15 mouse cellular contexts compared by ENCODE assay signal in genomic region chr5:124912946-124913933, GRCm38 (mm10). TPM values are rescaled to one million over a fixed set of nuclear protein-coding genes. Genes with fewer than 3 reads are reported as not detected.
DNase-seq lines count a peak whose midpoint lies in the region; ATAC-seq and TF ChIP-seq lines count a peak whose summit lies in the region.
"Had no signal": no experiment of that assay in that cellular context is flagged by ENCODE, and none has a peak within 500 bp of the region (broad histone marks: within the 10 kb centered on the region; RNA-seq: fewer than 3 reads in every experiment).

No protein-coding gene starts in this region.

- H3K9ac ChIP-seq in limb, embryonic 14.5 days (ENCODE audit: low read depth, low read length, severe bottlenecking): no peak overlapping the region
- no peak overlapping the region for H3K9ac ChIP-seq in hindbrain, embryonic 13.5 days
- no peak overlapping the region for H3K9ac ChIP-seq in midbrain, embryonic 14.5 days (replicated peaks; ENCODE audit: low read length)
- H3K9ac ChIP-seq: heart, embryonic 15.5 days; liver, embryonic 14.5 days had no signal

- no peak for ATAC-seq in limb, embryonic 14.5 days (ENCODE audit: low FRiP score, low read depth)
- ATAC-seq in hindbrain, embryonic 13.5 days (ENCODE audit: low FRiP score): no peak
- ATAC-seq in midbrain, embryonic 14.5 days (ENCODE audit: low FRiP score, low TSS enrichment): no peak; the same call in 1 of the 2 replicates
- ATAC-seq in monocyte, adult 5-6 weeks (replicated peaks; ENCODE audit: insufficient number of reproducible peaks, low FRiP score, low TSS enrichment, poor library complexity, severe bottlenecking): no peak

- H3K4me1 ChIP-seq in limb, embryonic 14.5 days (ENCODE audit: control insufficient read depth, insufficient read depth, low read length): 0 out of 2 replicates have a peak, but pooled peaks cover 7% of the 10 kb centered on the region
- H3K4me1 ChIP-seq in limb, embryonic 10.5 days: no peaks in the 10 kb centered on the region
- H3K4me1 ChIP-seq in hindbrain, embryonic 13.5 days (replicated peaks): peaks cover 19% of the 10 kb centered on the region
- peaks cover 16% of the 10 kb centered on the region; the same call in 1 of the 2 replicates for H3K4me1 ChIP-seq in midbrain, embryonic 14.5 days (ENCODE audit: control insufficient read depth, insufficient read depth, low read length)

- no peaks in the 10 kb centered on the region for H3K27me3 ChIP-seq in limb, embryonic 14.5 days (ENCODE audit: control insufficient read depth, insufficient read depth, low read length)
- no peaks in the 10 kb centered on the region for H3K27me3 ChIP-seq in limb, embryonic 10.5 days (ENCODE audit: low read depth, poor library complexity, severe bottlenecking)
- no peaks in the 10 kb centered on the region for H3K27me3 ChIP-seq in hindbrain, embryonic 13.5 days
- no peaks in the 10 kb centered on the region for H3K27me3 ChIP-seq in midbrain, embryonic 14.5 days (ENCODE audit: control insufficient read depth, insufficient read depth, low read length)

- H3K27ac ChIP-seq in limb, embryonic 14.5 days (replicated peaks; ENCODE audit: low read depth, low read length): 0 out of 2 replicates have a peak overlapping the region, but pooled peaks have one; percentile 28
- no peak overlapping the region for H3K27ac ChIP-seq in limb, embryonic 10.5 days
- H3K27ac ChIP-seq in hindbrain, embryonic 13.5 days: peak overlapping the region; percentile 64
- peak overlapping the region; percentile 60 for H3K27ac ChIP-seq in midbrain, embryonic 14.5 days (replicated peaks; ENCODE audit: low read depth, low read length)
- H3K27ac ChIP-seq: heart, embryonic 15.5 days; kidney, postnatal 0 days; liver, embryonic 14.5 days had no signal

- H3K4me2 ChIP-seq in limb, embryonic 14.5 days (replicated peaks; ENCODE audit: low read depth, low read length, severe bottlenecking): no peak overlapping the region
- H3K4me2 ChIP-seq in hindbrain, embryonic 13.5 days: no peak overlapping the region
- no peak overlapping the region for H3K4me2 ChIP-seq in midbrain, embryonic 14.5 days (ENCODE audit: low read length)
- H3K4me2 ChIP-seq: heart, embryonic 15.5 days had no signal

- H3K9me3 ChIP-seq in limb, embryonic 14.5 days (ENCODE audit: control insufficient read depth, low read length): no peaks in the 10 kb centered on the region
- no peaks in the 10 kb centered on the region for H3K9me3 ChIP-seq in limb, embryonic 10.5 days (replicated peaks)
- H3K9me3 ChIP-seq in hindbrain, embryonic 13.5 days: no peaks in the 10 kb centered on the region
- H3K9me3 ChIP-seq in midbrain, embryonic 14.5 days (ENCODE audit: control insufficient read depth, low read length): no peaks in the 10 kb centered on the region
- H3K9me3 ChIP-seq: heart, embryonic 15.5 days had no signal

- no peak overlapping the region for H3K4me3 ChIP-seq in limb, embryonic 14.5 days (replicated peaks; ENCODE audit: low read length)
- no peak overlapping the region for H3K4me3 ChIP-seq in limb, embryonic 10.5 days
- H3K4me3 ChIP-seq in hindbrain, embryonic 13.5 days: no peak overlapping the region
- no peak overlapping the region for H3K4me3 ChIP-seq in midbrain, embryonic 14.5 days (replicated peaks; ENCODE audit: low read depth, low read length)
- H3K4me3 ChIP-seq: heart, embryonic 15.5 days had no signal

- H3K36me3 ChIP-seq in limb, embryonic 14.5 days (ENCODE audit: control insufficient read depth, insufficient read depth, low read length): no peaks in the 10 kb centered on the region
- no peaks in the 10 kb centered on the region for H3K36me3 ChIP-seq in limb, embryonic 10.5 days
- no peaks in the 10 kb centered on the region for H3K36me3 ChIP-seq in hindbrain, embryonic 13.5 days
- no peaks in the 10 kb centered on the region for H3K36me3 ChIP-seq in midbrain, embryonic 14.5 days (ENCODE audit: control insufficient read depth, insufficient read depth, low read length)
- H3K36me3 ChIP-seq: heart, embryonic 15.5 days had no signal

- no peak for TF ChIP-seq POLR2A in limb, embryonic 14.5 days (IDR thresholded peaks at IDR 0.05; ENCODE audit: borderline replicate concordance, extremely low read depth, insufficient read depth, insufficient read length)

- no peak for DNase-seq in limb, embryonic 14.5 days (ENCODE audit: low spot score)
- DNase-seq in limb, embryonic 10.5 days (ENCODE audit: low spot score): no peak
- peak; percentile 57 for DNase-seq in midbrain, embryonic 14.5 days
- no peak for DNase-seq in right cerebral cortex, adult 2 months (ENCODE audit: low spot score in 2 of 2)
- DNase-seq in gastrocnemius, postnatal 4 days (ENCODE audit: low spot score in 2 of 2): no peak
- no peak for DNase-seq in left cerebral cortex, adult 11 months (ENCODE audit: low spot score)
- DNase-seq: adrenal gland, postnatal 10 days; cerebellum, postnatal 25 days; lung, postnatal 14 days; right cerebral cortex, postnatal 4 days had no signal

- 51% methylated on average over 20 of the region's 20 CpGs for WGBS in limb, embryonic 14.5 days
- WGBS in limb, embryonic 10.5 days: 54% methylated on average over 20 of the region's 20 CpGs
- whole genome bisulfite sequencing in hindbrain, embryonic 13.5 days: 28% methylated on average over 20 of the region's 20 CpGs
- WGBS in midbrain, embryonic 14.5 days: 13% methylated on average over 20 of the region's 20 CpGs

RNA-seq across cellular contexts. Expression of gene Zfp664, which starts 50.7 kb away (rescaled TPM):
- 52.4 and 52.7 TPM in 2 replicates for polyA plus RNA-seq in limb, embryonic 14.5 days (2012; rRNA removed)
- 65.7 and 76.3 TPM in 2 replicates for polyA plus RNA-seq in limb, embryonic 14.5 days (2014; fragmentation: Nextera tagmentation; extraction: Ambion mirVana)
- 150 and 157 TPM in 2 replicates for polyA plus RNA-seq in limb, embryonic 10.5 days (2016; fragmentation: Nextera tagmentation; extraction: Ambion mirVana)
- 134 and 137 TPM in 2 replicates for polyA plus RNA-seq in hindbrain, embryonic 13.5 days (2015; fragmentation: Nextera tagmentation; extraction: Ambion mirVana)
- polyA plus RNA-seq in midbrain, embryonic 14.5 days (2014; fragmentation: Nextera tagmentation; extraction: Ambion mirVana): 87.3 and 107 TPM in 2 replicates
- total RNA-seq in gastrocnemius, postnatal 4 days (2021): 10 to 100 TPM; 35.5 to 35.6 TPM
- 5.8 to 25.7 TPM (median 19.3 TPM) in 3 replicates for total RNA-seq in monocyte, adult 5-6 weeks (2017)

RNA-seq across cellular contexts. Expression of gene Ccdc92, which starts 51.0 kb away (rescaled TPM):
- 3.8 and 5.0 TPM in 2 replicates for polyA plus RNA-seq in limb, embryonic 14.5 days (2012; rRNA removed)
- 4.1 and 4.2 TPM in 2 replicates for polyA plus RNA-seq in limb, embryonic 14.5 days (2014; fragmentation: Nextera tagmentation; extraction: Ambion mirVana)
- 6.1 and 8.1 TPM in 2 replicates for polyA plus RNA-seq in limb, embryonic 10.5 days (2016; fragmentation: Nextera tagmentation; extraction: Ambion mirVana)
- 32.8 and 33.5 TPM in 2 replicates for polyA plus RNA-seq in hindbrain, embryonic 13.5 days (2015; fragmentation: Nextera tagmentation; extraction: Ambion mirVana)
- 38.7 and 40.2 TPM in 2 replicates for polyA plus RNA-seq in midbrain, embryonic 14.5 days (2014; fragmentation: Nextera tagmentation; extraction: Ambion mirVana)
- under 1 TPM; 0.49 to 0.60 TPM for total RNA-seq in gastrocnemius, postnatal 4 days (2021)
- total RNA-seq in monocyte, adult 5-6 weeks (2017): 0.96 to 9.1 TPM (median 1.6 TPM) in 3 replicates
